Mouse (Mus musculus) brain, embryonic 14.5 days (tissue): ENCODE data around the gene Fbl.

Source experiments
- CTCF ChIP-seq: fragments of 200-500 bp; IDR thresholded peaks from 2 replicates; pipeline ENCODE4 v1.5.1; 2012; ENCODE audit warnings: inconsistent platforms, mild to moderate bottlenecking, moderate library complexity, borderline replicate concordance; ENCODE audit not compliant: insufficient read depth, insufficient read length; ENCODE audit errors: extremely low read depth
- POLR2A ChIP-seq: fragments of 200-500 bp; IDR thresholded peaks from 2 replicates; pipeline ENCODE4 v1.6.1; 2012; ENCODE audit warnings: mild to moderate bottlenecking, inconsistent platforms, borderline replicate concordance; ENCODE audit not compliant: poor library complexity, insufficient read depth, insufficient read length, severe bottlenecking; ENCODE audit errors: extremely low read depth

DNA sequence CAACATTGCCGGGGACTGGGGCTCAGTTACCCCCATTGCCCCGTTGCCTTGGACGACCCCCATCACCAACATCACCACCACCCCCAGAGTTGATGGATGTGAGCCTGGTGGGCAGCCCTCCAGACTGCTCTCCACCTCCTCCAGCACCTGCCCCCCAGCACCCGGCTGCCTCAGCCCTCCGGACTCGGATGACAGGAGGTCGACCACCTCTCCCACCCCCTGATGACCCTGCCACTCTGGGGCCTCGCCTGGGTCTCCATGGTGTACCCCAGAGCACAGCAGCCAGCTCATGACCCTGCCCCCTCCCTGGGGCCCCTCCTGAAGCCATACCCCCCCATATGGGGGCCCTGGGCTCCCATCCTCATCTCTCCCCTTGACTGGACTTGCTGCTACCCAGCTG is 17.1 kb downstream of the Fbl start:
- TF ChIP-seq CTCF (no peak), POLR2A (no peak)
